Mouse (Mus musculus): ENCODE data around the gene Nt5c2.
"Not testable (repeated sequence)": the region's sequence is repeated elsewhere in the genome, so short reads cannot be mapped to it uniquely, and the experiment has no call there.

The Nt5c2 gene

DNA sequence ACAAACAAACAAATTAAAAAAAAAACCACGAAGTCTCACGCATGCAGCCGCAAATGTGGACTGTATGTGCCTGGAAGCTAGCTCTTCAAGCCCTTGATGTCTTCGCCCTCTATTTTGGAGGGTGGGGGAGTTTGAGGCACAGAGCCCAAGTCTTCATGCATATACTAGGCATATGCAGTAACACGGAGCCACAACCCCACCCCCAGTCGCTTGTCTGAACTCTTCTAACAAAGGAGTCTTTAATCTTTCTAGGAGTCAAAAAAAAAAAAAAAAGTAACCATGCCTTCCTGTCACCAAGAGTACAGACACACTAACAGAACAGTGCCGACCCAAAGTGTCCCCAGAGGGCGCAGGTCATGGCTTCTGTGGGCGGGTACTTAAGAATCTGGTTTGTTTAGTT is 1.0 kb upstream of the Nt5c2 start:
- DNase-seq: no peak

DNA sequence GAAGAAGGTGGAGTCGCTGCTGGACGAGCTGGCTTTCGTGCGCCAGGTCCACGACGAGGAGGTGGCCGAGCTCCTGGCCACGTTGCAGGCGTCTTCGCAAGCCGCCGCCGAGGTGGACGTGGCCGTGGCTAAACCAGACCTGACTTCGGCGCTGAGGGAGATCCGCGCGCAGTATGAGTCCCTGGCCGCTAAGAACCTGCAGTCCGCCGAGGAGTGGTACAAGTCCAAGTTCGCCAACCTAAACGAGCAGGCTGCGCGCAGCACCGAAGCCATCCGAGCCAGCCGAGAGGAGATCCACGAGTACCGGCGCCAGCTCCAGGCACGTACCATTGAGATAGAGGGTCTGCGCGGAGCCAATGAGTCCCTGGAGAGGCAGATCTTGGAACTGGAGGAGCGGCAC is 443 bp upstream of the Nt5c2 start:
- no peak for DNase-seq

DNA sequence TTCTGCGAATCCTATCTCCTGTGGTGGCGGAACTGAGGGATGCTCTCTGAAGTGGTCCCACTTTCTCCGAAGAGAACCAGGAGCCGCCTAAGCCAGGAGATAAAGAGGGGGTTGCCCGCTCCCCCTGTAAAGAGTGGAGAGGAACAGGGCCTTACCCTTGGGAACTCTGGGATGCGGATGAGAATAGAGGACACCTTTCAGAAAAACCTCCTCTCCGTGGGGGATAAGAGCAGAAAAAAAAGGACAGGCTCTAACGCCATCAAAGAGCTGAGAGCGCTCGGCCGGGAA is 850 bp downstream of the Nt5c2 start:
- no peak for DNase-seq

- DNase-seq: no peak
Measured at GRCm38 (mm10) chr19:47013340-47014158, 1.4 kb downstream of the Nt5c2 start.

DNA sequence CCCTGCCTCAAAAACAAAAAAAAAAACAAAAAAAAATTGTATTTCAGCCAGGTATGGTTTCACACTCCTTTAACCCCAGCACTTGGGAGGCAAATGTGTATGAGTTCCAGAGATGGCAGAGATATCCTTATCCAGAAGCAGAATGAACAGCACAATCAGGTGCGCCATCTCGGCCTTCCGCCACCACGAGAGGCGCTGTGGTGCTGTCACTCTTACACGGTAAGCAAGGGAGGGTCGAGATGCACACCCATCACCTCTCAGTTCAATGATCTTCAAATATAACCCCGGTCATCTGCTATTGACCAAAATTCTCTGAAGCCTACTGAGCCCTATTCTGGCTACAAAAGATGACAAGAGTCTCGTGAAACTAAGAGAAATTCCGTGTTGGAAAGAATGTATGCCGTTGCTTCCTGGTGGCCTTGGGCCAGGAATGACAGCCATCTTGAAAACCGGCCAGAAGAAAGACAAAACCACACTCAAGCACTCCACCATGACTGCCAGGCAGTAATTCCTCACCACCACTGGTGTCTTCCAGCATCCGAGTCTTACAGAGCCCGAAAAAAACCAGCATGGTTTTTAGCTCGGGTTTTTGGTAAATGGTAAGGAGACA is 2.3 kb downstream of the Nt5c2 start:
- DNase-seq: no peak

GRCm38 (mm10) chr19:47009943-47010342 is 5.0 kb downstream of the Nt5c2 start:
- no peak for DNase-seq

GRCm38 (mm10) chr19:47009420-47009819 is 5.5 kb downstream of the Nt5c2 start:
- DNase-seq: no peak

DNA sequence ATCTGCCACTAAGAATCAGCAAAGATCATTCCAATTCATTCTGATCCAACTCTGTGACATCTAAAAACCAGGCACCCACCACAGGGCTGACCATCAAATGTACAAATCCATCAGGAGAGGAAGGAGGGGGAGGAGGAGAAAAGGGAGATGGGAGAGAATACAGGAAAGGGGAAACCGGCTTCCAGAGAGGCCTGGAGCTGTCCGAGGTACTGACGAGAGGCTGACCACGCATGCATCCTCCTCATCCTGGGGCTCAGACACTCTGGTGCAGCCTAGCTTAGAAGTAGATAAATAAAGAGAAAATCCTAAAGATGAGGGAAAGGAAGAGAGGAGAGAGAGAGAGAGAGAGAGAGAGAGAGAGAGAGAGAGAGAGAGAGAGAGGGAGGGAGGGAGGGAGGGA is 8.6 kb downstream of the Nt5c2 start:
- peak; percentile 72 for DNase-seq

- DNase-seq: no peak
Measured at GRCm38 (mm10) chr19:47005873-47006272, 9.1 kb downstream of the Nt5c2 start.

GRCm38 (mm10) chr19:47003742-47004511 is 11.0 kb downstream of the Nt5c2 start:
- no peak for DNase-seq

- not testable (repeated sequence) for DNase-seq
Measured at GRCm38 (mm10) chr19:47000357-47000756, 14.6 kb downstream of the Nt5c2 start.

DNA sequence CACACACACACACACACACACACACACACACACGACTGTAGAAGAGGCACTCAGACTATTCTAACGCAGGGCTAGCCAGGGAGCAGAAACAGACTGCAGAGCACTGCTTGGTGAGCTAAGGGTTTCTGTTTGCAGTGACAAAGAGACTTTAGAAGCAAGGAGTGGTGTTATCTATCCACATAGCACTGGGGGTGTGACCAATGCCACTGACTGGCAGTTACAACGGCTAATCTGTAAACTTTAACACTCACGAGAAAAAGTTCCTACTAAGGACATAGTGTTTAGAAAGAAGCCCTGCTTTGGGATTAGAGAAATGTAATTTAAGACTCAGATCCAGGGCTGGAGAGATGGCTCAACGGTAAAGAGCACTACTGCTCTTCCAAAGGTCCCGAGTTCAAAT is 15.2 kb downstream of the Nt5c2 start:
- no peak for DNase-seq

DNA sequence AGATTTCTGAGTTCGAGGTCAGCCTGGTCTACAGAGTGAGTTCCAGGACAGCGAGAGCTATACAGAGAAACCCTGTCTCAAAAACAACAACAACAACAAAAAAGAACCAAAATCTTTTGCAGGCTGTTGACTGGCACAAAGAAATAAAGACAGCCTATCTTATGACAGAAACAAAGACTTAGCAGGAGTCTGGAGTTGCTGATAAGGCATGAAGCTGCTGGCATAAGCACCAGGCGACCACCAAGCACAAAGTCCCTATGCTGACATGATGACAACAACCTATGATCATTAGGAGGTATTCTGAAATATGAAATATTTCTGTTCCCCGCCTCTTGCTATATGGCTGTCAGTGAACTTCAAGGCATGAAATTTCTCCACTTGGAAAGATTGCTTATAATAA is 16.0 kb downstream of the Nt5c2 start:
- DNase-seq: no peak

GRCm38 (mm10) chr19:46998168-46998870 is 16.6 kb downstream of the Nt5c2 start:
- no peak for DNase-seq

- no peak for DNase-seq
Measured at GRCm38 (mm10) chr19:46996095-46996494, 18.9 kb downstream of the Nt5c2 start.

DNA sequence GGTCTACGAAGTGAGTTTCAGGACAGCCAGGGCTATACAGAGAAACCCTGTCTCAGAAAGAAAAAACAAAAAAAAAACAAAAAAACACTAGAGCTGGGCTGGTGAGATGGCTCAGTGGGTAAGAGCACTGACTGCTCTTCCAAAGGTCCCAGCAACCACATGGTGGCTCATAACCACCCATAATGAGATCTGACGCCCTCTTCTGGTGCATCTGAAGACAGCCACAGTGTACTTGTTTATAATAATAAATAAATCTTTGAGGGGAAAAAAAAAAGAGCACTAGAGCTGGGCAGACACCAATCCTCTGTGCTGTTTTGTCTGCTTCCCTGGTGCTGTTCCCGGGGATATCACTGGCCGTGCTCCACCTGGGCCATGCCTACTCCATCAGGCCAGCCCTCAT is 22.6 kb downstream of the Nt5c2 start:
- DNase-seq: not testable (repeated sequence)

DNA sequence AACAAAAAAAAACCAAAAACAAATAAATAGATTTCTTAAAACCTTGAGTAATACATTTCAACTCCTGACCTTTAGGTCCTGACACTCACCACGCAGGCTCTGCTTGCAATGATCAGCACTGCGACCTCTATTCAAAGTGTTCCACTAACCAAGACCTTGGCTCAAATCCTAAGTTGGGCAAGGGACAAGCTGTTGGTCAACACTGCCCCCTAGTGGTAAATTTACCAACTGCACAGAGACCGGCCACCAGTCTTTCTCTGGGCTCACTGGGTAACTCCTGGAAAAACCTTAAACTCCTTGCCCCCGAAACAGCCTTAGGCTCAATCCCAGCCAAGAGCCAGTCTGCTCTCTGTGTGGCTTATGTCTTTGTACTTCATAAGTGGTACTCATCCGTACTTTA is 23.8 kb downstream of the Nt5c2 start:
- peak; percentile 89 for DNase-seq

DNA sequence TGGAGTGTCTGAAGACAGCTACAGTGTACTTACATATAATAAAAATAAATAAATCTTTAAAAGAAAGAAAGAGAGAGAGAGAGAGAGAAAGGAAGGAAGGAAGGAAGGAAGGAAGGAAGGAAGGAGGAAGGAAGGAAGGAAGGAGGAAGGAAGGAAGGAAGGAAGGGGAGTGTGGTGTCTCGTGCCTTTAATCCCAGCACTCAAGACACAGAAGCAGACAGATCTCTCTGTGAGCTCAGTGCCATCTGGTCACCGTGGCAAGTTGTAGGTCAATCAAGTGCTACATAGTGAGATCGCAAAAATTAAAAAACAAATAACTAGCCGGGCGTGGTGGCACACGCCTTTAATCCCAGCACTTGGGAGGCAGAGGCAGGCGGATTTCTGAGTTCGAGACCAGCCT is 24.3 kb downstream of the Nt5c2 start:
- DNase-seq: not testable (repeated sequence)

DNA sequence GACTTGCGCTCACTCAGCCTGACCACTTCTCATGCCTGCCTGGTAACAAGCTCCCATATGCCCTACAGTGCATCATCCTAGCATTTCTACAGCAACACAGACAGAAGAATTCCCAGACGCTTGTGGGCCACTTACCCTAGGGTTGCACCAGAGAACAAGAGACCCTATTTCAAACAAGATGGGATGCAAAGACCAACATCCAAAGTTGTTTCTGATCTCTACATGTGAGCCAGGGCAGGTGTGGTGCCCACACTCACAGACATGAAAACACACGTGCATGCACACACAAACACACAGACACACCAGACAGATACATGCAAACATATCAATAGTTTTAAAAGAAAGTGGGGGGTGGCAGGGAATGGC is 24.8 kb downstream of the Nt5c2 start:
- no peak for DNase-seq

GRCm38 (mm10) chr19:46989479-46990152 is 25.3 kb downstream of the Nt5c2 start:
- DNase-seq: peak; percentile 42

- peak; percentile 95 for DNase-seq
Measured at GRCm38 (mm10) chr19:46988231-46989087, 26.5 kb downstream of the Nt5c2 start.

DNA sequence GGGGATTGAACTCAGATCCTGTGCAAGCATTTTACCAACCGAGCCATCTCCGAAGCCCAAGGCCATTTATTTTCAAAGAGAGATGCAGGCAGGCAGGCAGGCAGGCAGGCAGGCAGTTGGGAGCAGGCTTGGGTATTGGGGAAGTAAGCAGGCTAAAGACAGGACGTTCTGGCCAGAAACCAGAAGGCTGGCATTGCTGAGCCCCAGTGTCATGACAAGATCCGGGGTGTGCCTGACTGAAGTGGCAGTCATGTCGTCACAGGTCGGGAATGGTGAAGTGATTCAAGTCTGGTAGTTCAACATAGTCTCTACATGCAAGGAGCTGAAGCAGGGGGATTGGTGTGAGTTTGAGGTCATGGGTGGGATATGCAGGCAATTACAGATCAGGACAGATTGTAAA is 27.3 kb downstream of the Nt5c2 start:
- no peak for DNase-seq

Data from kidney, postnatal 14 days (tissue).